Mouse (Mus musculus): ENCODE results near the gene Tradd.
"Not testable (repeated sequence)": the region's sequence is repeated elsewhere in the genome, so short reads cannot be mapped to it uniquely, and the experiment has no call there.

The Tradd gene

DNA sequence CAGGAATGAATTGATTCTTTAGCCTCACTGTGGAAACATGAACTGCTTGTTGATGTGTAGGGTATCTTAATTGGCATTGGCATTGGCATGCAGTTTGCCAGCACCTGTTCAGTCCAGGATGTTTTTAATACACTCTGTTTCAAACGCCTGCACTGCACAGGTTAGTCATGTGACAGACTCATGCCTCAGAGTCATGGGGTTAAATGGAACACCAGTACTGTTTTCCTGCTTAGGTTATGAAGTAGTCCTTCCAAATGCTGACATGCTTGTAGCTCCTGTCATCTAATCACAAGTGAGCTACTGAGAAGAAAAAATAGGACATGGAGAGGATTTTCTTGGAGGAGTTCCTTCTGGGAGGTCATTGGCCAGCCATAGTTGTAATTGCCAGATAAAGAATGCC is 29.2 kb downstream of the Tradd start:
- DNase-seq = peak; percentile 26

DNA sequence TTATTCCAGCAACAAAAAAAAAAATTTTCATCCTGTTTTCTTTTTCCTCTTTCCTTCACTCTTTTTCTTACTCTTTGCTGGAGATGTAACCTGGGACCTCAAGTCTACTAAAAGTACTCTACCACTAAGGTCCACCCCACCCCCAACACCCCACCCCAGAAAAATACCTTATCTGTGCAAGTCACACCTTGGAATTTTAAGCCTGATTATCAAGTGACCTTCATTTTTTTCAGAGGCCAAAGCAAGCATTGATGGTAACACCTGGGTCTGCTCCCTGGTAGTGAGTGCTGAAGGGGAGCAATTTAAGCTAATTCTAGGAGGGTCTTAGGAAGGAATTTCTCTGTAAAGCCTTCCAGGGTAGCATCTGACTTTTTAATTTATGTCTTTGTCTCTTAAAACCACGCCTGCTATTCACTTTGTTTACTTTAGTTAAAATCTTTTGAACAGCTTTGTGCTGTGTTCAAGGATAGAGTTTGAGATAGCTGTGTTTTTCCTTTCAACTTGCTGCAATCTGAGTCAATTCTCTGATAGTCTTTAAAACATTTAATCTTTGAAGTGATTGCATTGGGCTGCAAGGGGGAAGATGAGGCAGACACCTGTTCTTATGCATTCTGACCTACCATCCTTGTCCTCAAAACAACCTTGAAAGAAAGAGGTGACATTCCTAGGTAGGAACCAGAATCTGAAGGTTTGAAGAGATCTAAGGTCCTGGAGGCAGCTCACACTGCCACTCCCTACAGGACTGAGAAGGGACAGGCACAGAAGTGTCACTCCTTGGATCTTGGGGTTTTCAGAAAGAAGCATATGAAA is 31.1 kb downstream of the Tradd start:
- DNase-seq = no peak

DNA sequence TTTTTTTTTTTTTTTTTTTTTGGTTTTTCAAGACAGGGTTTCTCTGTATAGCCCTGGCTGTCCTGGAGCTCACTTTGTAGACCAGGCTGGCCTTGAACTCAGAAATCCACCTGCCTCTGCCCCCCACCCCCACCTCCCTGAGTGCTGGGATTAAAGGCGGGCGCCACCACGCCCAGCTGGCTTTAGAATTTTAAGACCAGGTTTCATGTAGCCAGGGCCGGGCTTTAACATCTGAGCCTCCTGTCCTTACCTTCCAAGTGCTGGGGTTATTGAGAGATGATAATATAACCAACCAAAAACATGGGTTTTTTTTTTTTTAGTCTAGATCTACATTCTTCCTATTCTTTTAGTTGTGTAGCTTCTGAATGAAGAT is 32.1 kb downstream of the Tradd start:
- DNase-seq = not testable (repeated sequence)

DNA sequence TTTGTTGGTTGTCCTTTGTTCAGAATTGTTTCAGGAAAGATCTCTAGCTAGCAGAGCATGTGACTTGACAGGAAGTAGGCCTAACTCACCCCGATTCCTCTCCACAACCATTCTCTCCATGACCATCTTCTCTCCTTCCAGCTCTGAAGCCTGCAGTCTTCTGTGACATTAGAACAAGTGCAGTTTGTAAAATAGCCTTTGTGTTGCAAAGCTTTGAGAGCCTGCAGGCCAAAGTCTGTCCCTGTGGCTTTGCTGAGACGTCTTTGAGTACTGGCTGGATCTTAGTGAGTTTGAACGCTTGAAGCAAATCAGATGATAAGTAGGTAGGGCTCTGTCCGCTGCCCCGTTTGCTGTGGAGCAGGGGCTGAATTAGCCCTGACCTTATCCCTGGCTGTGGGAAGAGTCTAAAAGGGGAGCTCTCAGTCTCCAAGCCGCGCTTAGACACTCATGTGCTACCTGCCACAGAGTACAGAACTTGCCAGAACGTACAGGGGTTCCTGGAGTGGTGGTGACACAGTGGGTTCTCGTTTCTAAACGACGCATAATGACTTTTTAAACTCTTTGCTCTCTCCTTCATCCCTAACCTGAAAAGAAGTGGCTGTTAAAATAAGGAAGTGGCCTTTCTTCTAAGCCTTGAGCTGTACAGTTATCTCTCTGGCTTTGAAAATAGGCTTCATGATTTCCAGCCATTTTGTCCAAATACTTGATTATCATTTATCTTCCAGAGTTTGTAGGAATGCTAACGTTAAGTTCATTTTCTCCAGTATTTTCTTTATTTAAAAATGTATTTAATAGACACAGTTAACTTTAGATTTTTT is 32.7 kb downstream of the Tradd start:
- no peak for DNase-seq

DNA sequence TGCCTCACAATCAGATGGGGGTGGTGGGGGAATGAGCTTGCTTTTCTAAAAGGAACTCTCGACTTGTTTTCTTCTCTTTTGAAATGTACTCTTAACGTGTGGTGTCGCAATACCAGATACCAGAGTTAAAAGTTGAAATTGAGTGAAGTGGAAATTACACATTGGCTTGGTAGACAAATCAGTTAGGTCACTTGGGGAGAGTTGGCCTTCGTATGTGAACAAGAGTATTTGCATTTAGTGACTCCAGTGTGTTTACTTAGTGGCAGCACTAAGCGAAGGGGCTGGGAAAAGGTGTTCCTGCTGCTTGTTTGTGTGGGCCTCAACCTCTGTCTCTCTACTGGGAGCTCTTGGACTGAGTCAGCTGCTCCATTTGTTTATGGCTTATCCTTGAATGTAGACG is 38.5 kb downstream of the Tradd start:
- no peak for DNase-seq

DNA sequence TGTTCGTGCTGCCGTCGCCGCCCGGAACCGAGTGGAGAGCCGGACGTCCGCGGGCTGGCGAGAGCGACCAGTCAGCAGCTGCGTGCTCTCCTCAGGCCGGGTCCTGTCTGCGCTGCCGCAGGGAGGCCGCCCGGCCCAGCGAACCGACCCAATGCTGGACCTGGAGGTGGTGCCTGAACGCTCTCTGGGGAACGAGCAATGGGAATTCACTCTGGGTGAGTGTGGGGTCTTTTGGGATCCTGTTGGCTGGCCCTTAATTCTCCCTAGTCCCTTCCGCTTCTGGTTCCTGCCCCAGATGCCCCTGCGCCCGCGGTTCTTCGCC is 39.2 kb downstream of the Tradd start:
- DNase-seq = no peak

DNA sequence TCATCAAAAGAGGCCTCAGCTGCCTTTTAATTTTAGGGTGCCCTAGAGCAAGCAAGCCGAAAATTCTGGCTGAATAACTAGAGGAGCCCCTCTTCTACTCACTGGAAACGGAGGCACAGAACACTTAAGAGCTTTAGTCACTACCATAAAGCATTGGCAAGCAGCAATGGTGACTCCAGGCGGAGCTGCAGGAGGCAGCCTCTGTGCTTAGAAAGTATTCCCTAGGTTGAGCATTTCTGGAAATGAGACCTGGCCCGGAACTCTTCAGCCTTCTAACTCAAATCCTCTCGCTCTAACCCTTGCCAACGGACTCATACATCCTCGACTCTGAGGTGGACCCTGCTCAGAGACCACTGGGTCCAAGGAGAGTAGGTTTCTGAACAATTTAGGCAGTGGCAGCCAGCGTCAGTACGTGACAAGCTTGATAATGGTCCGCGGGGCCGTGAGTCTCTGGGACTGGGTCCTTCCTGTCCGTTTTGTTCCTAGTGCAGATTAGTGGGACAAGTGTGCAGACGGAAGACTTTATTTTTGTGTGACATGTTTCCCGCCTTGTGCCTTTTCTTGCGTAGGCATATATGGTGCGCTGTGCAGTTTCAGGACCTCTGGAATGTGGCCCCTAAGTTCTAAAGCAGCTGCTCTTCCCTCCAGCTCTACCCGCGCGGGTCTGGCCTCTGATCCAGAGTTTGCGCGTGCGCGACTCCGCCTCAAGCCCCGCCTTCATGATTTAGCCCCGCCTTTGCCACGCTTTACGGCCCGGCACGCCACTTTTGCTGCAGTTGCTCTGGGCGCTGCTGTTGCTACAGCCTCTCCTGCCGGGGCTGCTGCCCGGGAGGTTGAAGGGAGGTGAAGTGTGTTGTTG is 39.8 kb downstream of the Tradd start, which contains the start of gene D230025D16Rik:
Gene D230025D16Rik, plus strand, starts transcription at position 733 of the 859 bp plus-strand sequence.
- peak; percentile 93 for DNase-seq

DNA sequence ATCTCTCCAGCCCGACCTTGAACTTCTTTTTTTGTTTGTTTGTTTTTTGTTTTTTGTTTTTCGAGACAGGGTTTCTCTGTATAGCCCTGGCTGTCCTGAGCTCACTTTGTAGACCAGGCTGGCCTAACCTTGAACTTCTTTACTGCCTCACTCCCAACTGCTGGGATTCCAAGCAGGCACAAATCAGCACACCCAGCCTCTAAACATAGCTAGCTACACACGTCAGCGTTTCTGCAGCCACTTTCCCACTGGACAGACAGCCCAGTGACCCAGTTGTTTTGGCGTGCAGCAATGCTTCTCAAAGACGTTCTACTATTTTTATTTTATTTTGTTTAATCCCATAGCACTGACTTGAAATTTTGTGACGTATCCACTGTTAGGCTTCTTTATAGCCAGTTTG is 40.6 kb downstream of the Tradd start:
- DNase-seq = no peak

DNA sequence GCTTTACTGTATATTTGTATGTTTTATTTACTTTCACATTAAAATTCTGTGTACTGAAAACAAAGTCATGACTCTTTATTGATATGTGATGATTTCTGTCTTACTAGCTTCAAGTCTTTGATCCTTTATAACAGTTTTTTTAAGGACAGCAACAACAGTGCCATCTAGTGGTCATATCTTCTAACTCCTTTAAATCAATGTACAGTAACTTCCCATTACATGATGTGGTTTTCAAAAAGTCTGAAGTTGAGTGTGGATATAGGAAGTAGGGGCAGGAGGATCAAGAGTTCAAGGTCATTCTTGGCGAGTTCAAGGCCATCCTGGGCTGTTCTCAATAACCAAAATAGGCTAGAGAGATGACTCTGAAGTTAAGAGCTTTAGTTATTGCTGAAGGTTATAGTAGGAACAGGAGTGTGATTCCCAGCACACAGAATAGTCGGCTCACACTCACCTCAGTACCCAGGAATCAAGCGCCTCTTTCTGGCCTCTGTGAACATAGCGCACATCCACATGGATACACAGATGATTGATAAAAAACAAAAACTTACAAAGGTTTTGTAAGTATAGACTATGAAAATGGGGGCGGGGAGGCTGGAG is 46.4 kb downstream of the Tradd start:
- no peak for DNase-seq

DNA sequence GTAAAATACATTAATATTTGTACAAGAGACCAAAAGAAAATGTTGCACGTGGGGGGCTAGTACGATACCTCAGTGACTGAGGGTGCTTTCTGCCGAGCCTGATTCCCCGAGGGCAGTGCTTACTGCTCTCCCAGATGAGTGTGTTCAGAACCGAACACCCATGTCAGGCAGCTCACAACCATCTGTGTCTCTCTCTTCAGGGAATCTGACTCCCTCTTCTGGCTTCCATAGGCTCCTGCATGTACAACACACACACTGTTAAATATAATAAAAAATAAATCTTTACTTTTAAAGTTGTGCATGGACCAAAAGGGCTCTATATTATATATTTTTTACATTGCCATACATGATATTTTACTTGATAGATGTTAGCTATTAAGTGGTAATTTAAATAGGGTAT is 50.3 kb downstream of the Tradd start:
- DNase-seq = no peak

DNA sequence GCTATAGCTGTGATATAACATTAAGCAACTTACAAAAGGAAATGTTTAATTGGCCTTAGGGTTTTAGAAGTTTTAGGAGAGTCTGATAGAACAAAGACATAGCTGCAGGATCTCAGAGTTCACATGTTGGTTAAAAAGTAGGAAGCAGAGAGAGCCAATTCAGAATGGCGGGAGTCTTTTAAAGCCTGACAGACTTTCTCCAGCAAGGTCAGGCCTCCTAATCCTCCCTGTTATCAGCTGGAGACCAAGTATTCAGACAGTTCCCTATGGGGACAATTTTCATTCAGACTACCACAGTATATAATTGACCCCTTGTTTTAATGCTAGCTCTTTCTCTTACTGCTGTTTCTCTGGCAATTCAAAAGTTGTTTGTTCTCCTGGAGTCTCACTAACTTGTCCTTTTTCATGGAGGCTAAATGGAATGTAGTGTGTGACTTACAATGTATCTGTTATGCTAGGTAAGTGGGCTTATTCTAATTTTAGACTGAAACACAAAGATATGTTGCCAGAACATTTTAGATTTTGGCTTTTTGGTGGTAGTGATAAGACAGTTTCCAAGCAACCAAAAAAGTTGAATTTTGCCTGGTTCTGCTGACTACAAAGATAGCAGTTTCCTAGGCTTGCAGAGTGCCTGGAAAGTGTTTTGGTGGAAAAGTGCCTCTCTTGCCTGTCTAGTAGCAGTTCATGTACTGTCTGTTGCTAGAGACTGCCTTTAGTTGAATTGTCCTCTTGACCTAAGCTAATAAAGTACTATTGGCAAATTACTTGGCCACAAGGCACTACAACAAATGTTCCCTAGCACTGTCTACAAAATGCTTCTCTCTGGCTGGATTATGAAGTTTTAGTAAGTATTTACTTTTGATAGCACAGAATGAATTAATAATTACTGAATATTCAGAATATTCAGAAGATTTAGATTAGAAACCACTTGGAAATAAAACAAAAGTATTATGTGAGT is 55.0 kb downstream of the Tradd start:
- DNase-seq = no peak

Measured in kidney, adult 11 months (tissue).